Mouse (Mus musculus) embryonic fibroblast, embryonic 13.5 days (primary cell): ENCODE data around the gene Zfp950.

ENCODE experiments used
- CTCF ChIP-seq: IDR thresholded peaks from 2 replicates; pipeline ENCODE4 v1.5.1; 2011; ENCODE audit warnings: mild to moderate bottlenecking, control low read depth, low read length, moderate library complexity, borderline replicate concordance; ENCODE audit not compliant: insufficient read depth
- POLR2A ChIP-seq: IDR thresholded peaks from 2 replicates; pipeline ENCODE4 v1.6.1; 2011; ENCODE audit warnings: low read depth, mild to moderate bottlenecking, control low read depth, low read length, moderate library complexity

- no peak for TF ChIP-seq CTCF
- TF ChIP-seq POLR2A: no peak
These were observed 89.5 kb downstream of the Zfp950 start for GRCm38 (mm10) chr19:61051151-61051550.
